Mouse (Mus musculus): ENCODE results near the gene Ikzf3. TPM values are rescaled to one million over a fixed set of nuclear protein-coding genes. Genes with fewer than 3 reads are reported as not detected.

The Ikzf3 gene
- polyA plus RNA-seq, 1 experiment from 2014 or later = not detected

- Histone ChIP-seq H3K9ac (ENCODE audit: low read length) (no peak overlapping the region), H3K27ac (replicated peaks; ENCODE audit: low read depth, low read length) (no peak overlapping the region), H3K4me3 (ENCODE audit: low read depth, low read length) (no peak overlapping the region), H3K36me3 (ENCODE audit: control insufficient read depth, insufficient read depth, low read length) (no peaks in the 10 kb centered on the region), H3K4me2 (ENCODE audit: low read depth, severe bottlenecking) (no peak overlapping the region), H3K4me1 (ENCODE audit: control insufficient read depth, insufficient read depth, low read length) (peaks cover under 1% of the 10 kb centered on the region; the same call in 1 of the 2 replicates), H3K9me3 (ENCODE audit: control insufficient read depth, low read length) (no peaks in the 10 kb centered on the region), H3K27me3 (ENCODE audit: control insufficient read depth, insufficient read depth, low read length) (no peaks in the 10 kb centered on the region)
- ATAC-seq (ENCODE audit: insufficient number of reproducible peaks, low FRiP score, low TSS enrichment, low read depth) (no peak), DNase-seq (ENCODE audit: low spot score) (no peak)
- 76% methylated on average over 1 of the region's 1 CpGs for WGBS
These were observed 128.8 kb downstream of the Ikzf3 start for GRCm38 (mm10) chr11:98417074-98417473.

Other genes with a start within 250 kb of the Ikzf3 start
- not detected in 2 replicates for gene Neurod2, start 216.4 kb downstream of the Ikzf3 start, polyA plus RNA-seq (2014; fragmentation: Nextera tagmentation; extraction: Ambion mirVana)
- 0.17 TPM in 1 of 2 replicates, not detected in the other for gene Ppp1r1b, start 197.6 kb downstream of the Ikzf3 start, polyA plus RNA-seq (2014; fragmentation: Nextera tagmentation; extraction: Ambion mirVana)
- 37.7 and 38.3 TPM in 2 replicates for gene Stard3, start 187.7 kb downstream of the Ikzf3 start, polyA plus RNA-seq (2014; fragmentation: Nextera tagmentation; extraction: Ambion mirVana)
- gene Tcap, start 162.2 kb downstream of the Ikzf3 start, polyA plus RNA-seq (2014; fragmentation: Nextera tagmentation; extraction: Ambion mirVana) = 0.41 and 0.53 TPM in 2 replicates
- gene Pnmt, start 159.6 kb downstream of the Ikzf3 start, polyA plus RNA-seq (2014; fragmentation: Nextera tagmentation; extraction: Ambion mirVana) = 0.13 and 0.17 TPM in 2 replicates
- gene Pgap3, start 145.5 kb downstream of the Ikzf3 start, polyA plus RNA-seq (2014; fragmentation: Nextera tagmentation; extraction: Ambion mirVana) = 6.3 and 9.5 TPM in 2 replicates
- 29.6 and 30.5 TPM in 2 replicates for gene Erbb2, start 133.6 kb downstream of the Ikzf3 start, polyA plus RNA-seq (2014; fragmentation: Nextera tagmentation; extraction: Ambion mirVana)
- 75.4 and 78.3 TPM in 2 replicates for gene Mien1, start 107.0 kb downstream of the Ikzf3 start, polyA plus RNA-seq (2014; fragmentation: Nextera tagmentation; extraction: Ambion mirVana)
- 5.3 and 6.7 TPM in 2 replicates for gene Grb7, start 99.6 kb downstream of the Ikzf3 start, polyA plus RNA-seq (2014; fragmentation: Nextera tagmentation; extraction: Ambion mirVana)
- 0.45 and 1.2 TPM in 2 replicates for gene Zpbp2, start 5.1 kb upstream of the Ikzf3 start, polyA plus RNA-seq (2014; fragmentation: Nextera tagmentation; extraction: Ambion mirVana)
- 9.6 and 10.1 TPM in 2 replicates for gene Ormdl3, start 41.3 kb upstream of the Ikzf3 start, polyA plus RNA-seq (2014; fragmentation: Nextera tagmentation; extraction: Ambion mirVana)
- gene Lrrc3c, start 52.3 kb upstream of the Ikzf3 start, polyA plus RNA-seq (2014; fragmentation: Nextera tagmentation; extraction: Ambion mirVana) = not detected in 2 replicates
- 0.75 and 0.80 TPM in 2 replicates for gene Gm12355, start 79.6 kb upstream of the Ikzf3 start, polyA plus RNA-seq (2014; fragmentation: Nextera tagmentation; extraction: Ambion mirVana)
- gene Gsdma3, start 80.3 kb upstream of the Ikzf3 start, polyA plus RNA-seq (2014; fragmentation: Nextera tagmentation; extraction: Ambion mirVana) = not detected in 2 replicates
- not detected in 2 replicates for gene Gsdma2, start 100.7 kb upstream of the Ikzf3 start, polyA plus RNA-seq (2014; fragmentation: Nextera tagmentation; extraction: Ambion mirVana)
- 0.05 TPM in 1 of 2 replicates, not detected in the other for gene Gsdma, start 118.3 kb upstream of the Ikzf3 start, polyA plus RNA-seq (2014; fragmentation: Nextera tagmentation; extraction: Ambion mirVana)
- gene Psmd3, start 136.5 kb upstream of the Ikzf3 start, polyA plus RNA-seq (2014; fragmentation: Nextera tagmentation; extraction: Ambion mirVana) = 180 and 187 TPM in 2 replicates
- gene Csf3, start 155.2 kb upstream of the Ikzf3 start, polyA plus RNA-seq (2014; fragmentation: Nextera tagmentation; extraction: Ambion mirVana) = 0.11 TPM in 1 of 2 replicates, not detected in the other
- gene Med24, start 183.4 kb upstream of the Ikzf3 start, polyA plus RNA-seq (2014; fragmentation: Nextera tagmentation; extraction: Ambion mirVana) = 68.0 and 69.2 TPM in 2 replicates
- 16.5 and 17.7 TPM in 2 replicates for gene Thra, start 194.6 kb upstream of the Ikzf3 start, polyA plus RNA-seq (2014; fragmentation: Nextera tagmentation; extraction: Ambion mirVana)
- gene Nr1d1, start 229.3 kb upstream of the Ikzf3 start, polyA plus RNA-seq (2014; fragmentation: Nextera tagmentation; extraction: Ambion mirVana) = 1.0 and 1.1 TPM in 2 replicates
- gene Msl1, start 249.5 kb upstream of the Ikzf3 start, polyA plus RNA-seq (2014; fragmentation: Nextera tagmentation; extraction: Ambion mirVana) = 24.6 and 25.6 TPM in 2 replicates